Mouse (Mus musculus) neural tube, embryonic 11.5 days (tissue): ENCODE results near the gene Prkar2a. TPM values are rescaled to one million over a fixed set of nuclear protein-coding genes. Genes with fewer than 3 reads are reported as not detected.

Source experiments
- ATAC-seq: fragments of 200-750 bp; cut with Nextera tagmentation; 2 replicates; pipeline ENCODE4 v1.8.0; 2017; ENCODE audit warnings: moderate number of reproducible peaks, mild to moderate bottlenecking, moderate TSS enrichment, moderate library complexity; ENCODE audit not compliant: insufficient read depth, low FRiP score, low TSS enrichment
- DNase-seq: peaks from one replicate; pipeline ENCODE4 v3.0.0-alpha.2; 2015; ENCODE audit warnings: low spot score
- H3K27ac ChIP-seq: fragments of 300-500 bp; sonication (generic); 2 replicates; pipeline ENCODE4 v1.5.1; 2014; ENCODE audit warnings: low read depth, mild to moderate bottlenecking, low read length
- H3K27me3 ChIP-seq: fragments of 300-500 bp; sonication (generic); 2 replicates; pipeline ENCODE4 v1.6.1; 2014; ENCODE audit warnings: mild to moderate bottlenecking, low read length, mixed read lengths; ENCODE audit not compliant: control insufficient read depth, insufficient read depth
- H3K36me3 ChIP-seq: fragments of 300-500 bp; sonication (generic); 2 replicates; pipeline ENCODE4 v1.6.1; 2014; ENCODE audit warnings: mild to moderate bottlenecking, low read length, moderate library complexity, mixed read lengths; ENCODE audit not compliant: control insufficient read depth, insufficient read depth
- H3K4me1 ChIP-seq: fragments of 300-500 bp; sonication (generic); 2 replicates; pipeline ENCODE4 v1.6.1; 2014; ENCODE audit warnings: low read length, mixed read lengths; ENCODE audit not compliant: control insufficient read depth, insufficient read depth
- H3K4me2 ChIP-seq: fragments of 300-500 bp; sonication (generic); 2 replicates; pipeline ENCODE4 v1.6.1; 2014; ENCODE audit warnings: low read depth, mild to moderate bottlenecking, moderate library complexity
- H3K4me3 ChIP-seq: fragments of 300-500 bp; sonication (generic); 2 replicates; pipeline ENCODE4 v1.5.1; 2014; ENCODE audit warnings: low read depth, low read length
- H3K9ac ChIP-seq: fragments of 300-500 bp; sonication (generic); 2 replicates; pipeline ENCODE4 v1.6.1; 2014; ENCODE audit warnings: mild to moderate bottlenecking, low read length
- H3K9me3 ChIP-seq: fragments of 300-500 bp; sonication (generic); 2 replicates; pipeline ENCODE4 v1.6.1; 2016; ENCODE audit warnings: low read length; ENCODE audit not compliant: control insufficient read depth
- WGBS: fragments of 180-500 bp; shearing (Covaris S2); extraction: QIAGEN DNeasy Blood & Tissue Kit; methylation state at CpG from one replicate; pipeline ENCODE4 v1.1.7; 2014; 5-methylcytosine and 5-hydroxymethylcytosine counted together
- polyA plus RNA-seq: library from polyadenylated mRNA; unstranded; fragments of >200 nt; fragmentation: Nextera tagmentation; extraction: Ambion mirVana; gene quantifications from 2 replicates; pipeline ENCODE4 v1.2.1, GENCODE M21; 2014

Prkar2a gene
- polyA plus RNA-seq, 1 experiment from 2014 or later: 69.0 TPM

DNA sequence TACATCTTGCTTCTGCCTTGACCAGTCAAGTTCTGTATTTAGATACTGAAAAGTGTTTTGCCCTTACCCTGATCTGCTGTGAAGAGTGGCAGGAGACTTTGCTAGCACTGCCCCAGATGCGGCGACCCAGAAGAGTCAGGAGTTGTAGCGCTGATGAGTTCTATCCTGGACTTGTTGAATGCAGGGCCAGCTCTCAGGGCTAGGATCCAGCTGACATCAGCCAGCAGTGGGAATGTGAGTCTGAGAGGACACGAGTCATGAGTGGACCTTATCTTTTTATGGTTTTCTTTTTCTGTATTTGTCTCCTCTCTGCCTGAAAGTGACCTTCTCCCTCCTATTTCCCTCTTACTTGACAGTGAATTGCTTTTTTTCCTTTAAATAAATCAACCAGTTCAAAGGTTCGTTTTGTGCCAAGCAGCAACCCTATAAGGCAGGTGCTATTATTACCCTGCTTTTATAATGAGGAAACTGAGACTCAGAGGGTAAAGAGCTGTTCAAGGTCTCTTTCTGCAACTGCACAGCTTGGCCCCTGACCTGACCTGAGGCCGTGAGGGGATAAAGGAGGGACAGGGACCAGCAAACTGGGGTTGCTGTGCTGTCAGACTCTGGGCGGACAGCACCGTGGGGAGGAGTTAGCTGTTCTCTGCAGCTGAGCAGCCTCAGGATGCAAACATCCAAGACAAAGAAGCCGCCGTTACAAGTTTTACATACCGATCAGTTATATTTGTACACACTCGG is 14.4 kb downstream of the Prkar2a start:
- no peak overlapping the region for H3K4me2 ChIP-seq
- H3K9ac ChIP-seq: no peak overlapping the region
- WGBS: 41% methylated on average over 12 of the region's 12 CpGs
- ATAC-seq: no peak
- no peak overlapping the region for H3K4me3 ChIP-seq
- no peaks in the 10 kb centered on the region for H3K36me3 ChIP-seq
- H3K9me3 ChIP-seq: no peaks in the 10 kb centered on the region
- H3K4me1 ChIP-seq: no peaks in the 10 kb centered on the region
- H3K27ac ChIP-seq: no peak overlapping the region
- H3K27me3 ChIP-seq: no peaks in the 10 kb centered on the region
- DNase-seq: no peak

GRCm38 (mm10) chr9:108704591-108704990 is 15.5 kb downstream of the Prkar2a start:
- 75% methylated on average over 7 of the region's 7 CpGs for WGBS
- Histone ChIP-seq H3K9me3 (no peaks in the 10 kb centered on the region), H3K4me1 (no peaks in the 10 kb centered on the region), H3K27me3 (no peaks in the 10 kb centered on the region), H3K4me2 (no peak overlapping the region), H3K36me3 (no peaks in the 10 kb centered on the region), H3K27ac (no peak overlapping the region), H3K4me3 (no peak overlapping the region), H3K9ac (no peak overlapping the region)
- DNase-seq: no peak
- ATAC-seq: no peak

DNA sequence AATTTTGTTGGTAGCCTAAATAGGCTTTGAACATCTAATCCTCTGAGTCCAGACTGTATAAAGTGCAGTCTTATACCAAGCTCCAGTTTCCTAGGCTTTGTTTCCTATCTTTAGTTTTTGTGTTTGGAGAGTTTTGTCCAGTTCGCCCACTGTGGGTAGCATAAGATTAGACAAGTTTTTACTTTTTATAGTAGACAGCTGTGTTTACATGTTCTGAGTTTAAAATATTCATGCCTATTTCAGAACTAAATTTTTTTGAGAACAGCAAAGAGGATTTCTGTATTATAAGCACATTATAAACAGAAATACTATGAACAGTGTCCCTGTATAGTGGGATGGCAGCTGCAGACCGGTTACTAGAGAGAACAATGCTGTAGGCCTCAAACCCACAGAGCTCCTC is 18.1 kb downstream of the Prkar2a start:
- H3K4me2 ChIP-seq: no peak overlapping the region
- H3K9me3 ChIP-seq: no peaks in the 10 kb centered on the region
- no peak for DNase-seq
- H3K27ac ChIP-seq: no peak overlapping the region
- no peaks in the 10 kb centered on the region for H3K4me1 ChIP-seq
- no peaks in the 10 kb centered on the region for H3K27me3 ChIP-seq
- H3K4me3 ChIP-seq: no peak overlapping the region
- no peak for ATAC-seq
- 91% methylated on average over 2 of the region's 2 CpGs for WGBS
- H3K36me3 ChIP-seq: no peaks in the 10 kb centered on the region
- H3K9ac ChIP-seq: no peak overlapping the region

DNA sequence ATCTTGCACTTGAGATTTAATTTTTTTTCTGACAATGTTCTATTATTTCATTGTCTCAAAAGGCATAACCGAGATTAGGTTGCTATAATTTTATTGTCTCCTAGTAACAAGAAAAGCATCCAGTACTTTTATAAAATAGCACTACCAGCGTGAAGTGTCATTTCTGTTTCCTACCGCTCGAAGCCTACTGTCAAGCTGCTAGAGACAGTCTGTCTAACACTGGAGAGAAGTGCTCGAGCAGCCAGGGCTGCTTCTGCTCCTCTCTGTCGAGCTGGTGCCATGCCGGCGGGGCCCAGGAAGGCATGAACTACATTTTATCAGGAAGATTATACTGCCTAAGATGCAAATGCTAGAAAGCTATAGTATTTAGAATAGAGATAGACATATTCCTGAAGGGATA is 19.7 kb downstream of the Prkar2a start:
- no peak overlapping the region for H3K4me2 ChIP-seq
- H3K9ac ChIP-seq: no peak overlapping the region
- no peak overlapping the region for H3K4me3 ChIP-seq
- ATAC-seq (no peak), DNase-seq (no peak)
- no peaks in the 10 kb centered on the region for H3K36me3 ChIP-seq
- H3K9me3 ChIP-seq: no peaks in the 10 kb centered on the region
- WGBS: 94% methylated on average over 8 of the region's 8 CpGs
- H3K27ac ChIP-seq: no peak overlapping the region
- no peaks in the 10 kb centered on the region for H3K27me3 ChIP-seq
- H3K4me1 ChIP-seq: no peaks in the 10 kb centered on the region

- Histone ChIP-seq H3K4me2 (no peak overlapping the region), H3K9me3 (no peaks in the 10 kb centered on the region), H3K36me3 (no peaks in the 10 kb centered on the region), H3K4me3 (no peak overlapping the region), H3K27ac (no peak overlapping the region), H3K4me1 (no peaks in the 10 kb centered on the region), H3K27me3 (no peaks in the 10 kb centered on the region), H3K9ac (no peak overlapping the region)
- WGBS: 78% methylated on average over 7 of the region's 7 CpGs
- no peak for DNase-seq
- no peak for ATAC-seq
These were observed 21.7 kb downstream of the Prkar2a start for GRCm38 (mm10) chr9:108710767-108711166.

DNA sequence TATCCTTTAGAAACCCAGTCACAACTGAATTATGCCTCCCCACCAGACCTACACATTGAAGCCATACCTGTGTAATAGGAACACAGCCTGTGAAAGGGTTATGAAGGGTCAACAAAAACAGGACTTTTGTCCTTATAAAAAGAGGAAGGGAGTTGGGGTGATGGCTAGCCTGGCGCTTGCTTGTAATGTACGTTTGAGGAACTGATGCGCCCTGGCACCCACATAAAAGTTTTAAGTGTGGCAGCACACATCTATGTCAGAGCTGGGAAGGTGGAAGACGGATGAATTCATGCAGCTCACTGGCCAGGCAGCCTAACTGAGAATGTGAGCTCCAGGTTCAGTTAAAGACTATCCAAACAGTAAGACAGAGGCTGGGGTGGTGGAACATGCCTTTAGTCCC is 27.1 kb downstream of the Prkar2a start:
- Histone ChIP-seq H3K9me3 (no peaks in the 10 kb centered on the region), H3K4me3 (no peak overlapping the region), H3K27ac (no peak overlapping the region), H3K27me3 (no peaks in the 10 kb centered on the region), H3K9ac (no peak overlapping the region), H3K36me3 (no peaks in the 10 kb centered on the region; the same call in 1 of the 2 replicates), H3K4me2 (no peak overlapping the region), H3K4me1 (no peaks in the 10 kb centered on the region)
- DNase-seq (no peak), ATAC-seq (no peak)
- 95% methylated on average over 4 of the region's 4 CpGs for WGBS

- DNase-seq (no peak), ATAC-seq (no peak)
- Histone ChIP-seq H3K9me3 (no peaks in the 10 kb centered on the region), H3K27me3 (no peaks in the 10 kb centered on the region), H3K4me3 (no peak overlapping the region), H3K9ac (no peak overlapping the region), H3K36me3 (no peaks in the 10 kb centered on the region; the same call in 1 of the 2 replicates), H3K4me2 (no peak overlapping the region), H3K4me1 (no peaks in the 10 kb centered on the region), H3K27ac (no peak overlapping the region)
- WGBS: 21% methylated on average over 2 of the region's 2 CpGs
These were observed 34.6 kb downstream of the Prkar2a start for GRCm38 (mm10) chr9:108723751-108724150.

GRCm38 (mm10) chr9:108726116-108726515 is 37.0 kb downstream of the Prkar2a start:
- no peak for DNase-seq
- WGBS: 96% methylated on average over 5 of the region's 5 CpGs
- no peaks in the 10 kb centered on the region for H3K4me1 ChIP-seq

GRCm38 (mm10) chr9:108729050-108729449 is 39.9 kb downstream of the Prkar2a start:
- Histone ChIP-seq H3K4me2 (no peak overlapping the region), H3K4me1 (no peaks in the 10 kb centered on the region), H3K27me3 (no peaks in the 10 kb centered on the region), H3K36me3 (peaks cover 2% of the 10 kb centered on the region; the same call in 1 of the 2 replicates), H3K27ac (no peak overlapping the region), H3K9ac (no peak overlapping the region), H3K9me3 (no peaks in the 10 kb centered on the region), H3K4me3 (no peak overlapping the region)
- no peak for ATAC-seq
- no peak for DNase-seq

More at GRCm38 (mm10) chr9:108726116-108726515, 37.0 kb downstream of the Prkar2a start:
- H3K4me2 ChIP-seq: no peak overlapping the region
- H3K36me3 ChIP-seq: no peaks in the 10 kb centered on the region; the same call in 1 of the 2 replicates
- no peak overlapping the region for H3K4me3 ChIP-seq
- no peak for ATAC-seq
- H3K27me3 ChIP-seq: no peaks in the 10 kb centered on the region
- H3K9ac ChIP-seq: no peak overlapping the region
- no peak overlapping the region for H3K27ac ChIP-seq
- no peaks in the 10 kb centered on the region for H3K9me3 ChIP-seq
